ENCODE assay signal across 8 mouse cellular contexts in genomic region chrX:41614920-41615319, GRCm38 (mm10).
DNase-seq lines count a peak whose midpoint lies in the region; ATAC-seq and TF ChIP-seq lines count a peak whose summit lies in the region.

No protein-coding gene starts in this region.

- no peak overlapping the region for H3K9ac ChIP-seq in hindbrain, embryonic 12.5 days
- no peak overlapping the region for H3K9ac ChIP-seq in forebrain, embryonic 16.5 days (replicated peaks; ENCODE audit: low read depth, low read length)

- no peaks in the 10 kb centered on the region for H3K36me3 ChIP-seq in hindbrain, embryonic 10.5 days
- H3K36me3 ChIP-seq in hindbrain, embryonic 12.5 days, result no peaks in the 10 kb centered on the region
- no peaks in the 10 kb centered on the region for H3K36me3 ChIP-seq in forebrain, embryonic 16.5 days (ENCODE audit: control insufficient read depth, insufficient read depth)

- TF ChIP-seq CTCF in lung, adult 2 months (IDR thresholded peaks at IDR 0.05; ENCODE audit: insufficient read depth, low read length), result 0 out of 2 replicates have a peak, but pooled peaks have one; percentile 14

- peak; percentile 16 for DNase-seq in hindbrain, embryonic 10.5 days (ENCODE audit: low spot score)
- DNase-seq in 416B (ENCODE audit: low read depth) (peak; percentile 55), NIH3T3 (ENCODE audit: low read depth) (peak; percentile 47)
- DNase-seq in lung, adult 2 months, result no peak
- DNase-seq in yolk sac, embryonic 10.5 days (ENCODE audit: low spot score), result peak; percentile 1

- no peak for TF ChIP-seq POLR2A in lung, adult 2 months (IDR thresholded peaks at IDR 0.05; ENCODE audit: borderline replicate concordance, extremely low read depth, low read depth, low read length)

- 47% methylated on average over 2 of the region's 2 CpGs for WGBS in hindbrain, embryonic 10.5 days
- WGBS in hindbrain, embryonic 12.5 days, result 34% methylated on average over 2 of the region's 2 CpGs
- WGBS in forebrain, embryonic 16.5 days, result 38% methylated on average over 2 of the region's 2 CpGs
- 43% methylated on average over 2 of the region's 2 CpGs for WGBS in lung, adult 2 months

- no peak for ATAC-seq in hindbrain, embryonic 12.5 days (ENCODE audit: low FRiP score)
- peak; percentile 64 for ATAC-seq in forebrain, embryonic 16.5 days
- ATAC-seq in monocyte, adult 5-6 weeks (replicated peaks; ENCODE audit: insufficient number of reproducible peaks, low FRiP score, low TSS enrichment, poor library complexity, severe bottlenecking), result no peak

- H3K27ac ChIP-seq in hindbrain, embryonic 10.5 days, result no peak overlapping the region
- no peak overlapping the region for H3K27ac ChIP-seq in hindbrain, embryonic 12.5 days
- no peak overlapping the region for H3K27ac ChIP-seq in forebrain, embryonic 16.5 days (ENCODE audit: low read length)

- H3K4me3 ChIP-seq in hindbrain, embryonic 10.5 days, result no peak overlapping the region
- H3K4me3 ChIP-seq in hindbrain, embryonic 12.5 days, result no peak overlapping the region
- no peak overlapping the region for H3K4me3 ChIP-seq in forebrain, embryonic 16.5 days (replicated peaks; ENCODE audit: low read length)
- no peak overlapping the region for H3K4me3 ChIP-seq in lung, adult 2 months (replicated peaks; ENCODE audit: extremely low read depth, low read depth, low read length)

- H3K4me1 ChIP-seq in hindbrain, embryonic 10.5 days (replicated peaks), result no peaks in the 10 kb centered on the region
- H3K4me1 ChIP-seq in hindbrain, embryonic 12.5 days, result no peaks in the 10 kb centered on the region
- H3K4me1 ChIP-seq in forebrain, embryonic 16.5 days (replicated peaks; ENCODE audit: control insufficient read depth, insufficient read depth, low read length), result no peaks in the 10 kb centered on the region
- no peaks in the 10 kb centered on the region for H3K4me1 ChIP-seq in lung, adult 2 months (ENCODE audit: control insufficient read depth, insufficient read depth, low read length)

- H3K9me3 ChIP-seq in hindbrain, embryonic 10.5 days, result no peaks in the 10 kb centered on the region
- no peaks in the 10 kb centered on the region for H3K9me3 ChIP-seq in hindbrain, embryonic 12.5 days (replicated peaks)
- no peaks in the 10 kb centered on the region for H3K9me3 ChIP-seq in forebrain, embryonic 16.5 days (ENCODE audit: control insufficient read depth, low read length)

- no peak overlapping the region for H3K4me2 ChIP-seq in hindbrain, embryonic 12.5 days (replicated peaks)
- no peak overlapping the region for H3K4me2 ChIP-seq in forebrain, embryonic 16.5 days (ENCODE audit: low read length)

- no peaks in the 10 kb centered on the region for H3K27me3 ChIP-seq in hindbrain, embryonic 10.5 days (ENCODE audit: insufficient read depth, poor library complexity, severe bottlenecking)
- H3K27me3 ChIP-seq in hindbrain, embryonic 12.5 days, result no peaks in the 10 kb centered on the region
- H3K27me3 ChIP-seq in forebrain, embryonic 16.5 days (replicated peaks; ENCODE audit: control insufficient read depth, insufficient read depth, low read length), result no peaks in the 10 kb centered on the region
